In the genomic region with DNA sequence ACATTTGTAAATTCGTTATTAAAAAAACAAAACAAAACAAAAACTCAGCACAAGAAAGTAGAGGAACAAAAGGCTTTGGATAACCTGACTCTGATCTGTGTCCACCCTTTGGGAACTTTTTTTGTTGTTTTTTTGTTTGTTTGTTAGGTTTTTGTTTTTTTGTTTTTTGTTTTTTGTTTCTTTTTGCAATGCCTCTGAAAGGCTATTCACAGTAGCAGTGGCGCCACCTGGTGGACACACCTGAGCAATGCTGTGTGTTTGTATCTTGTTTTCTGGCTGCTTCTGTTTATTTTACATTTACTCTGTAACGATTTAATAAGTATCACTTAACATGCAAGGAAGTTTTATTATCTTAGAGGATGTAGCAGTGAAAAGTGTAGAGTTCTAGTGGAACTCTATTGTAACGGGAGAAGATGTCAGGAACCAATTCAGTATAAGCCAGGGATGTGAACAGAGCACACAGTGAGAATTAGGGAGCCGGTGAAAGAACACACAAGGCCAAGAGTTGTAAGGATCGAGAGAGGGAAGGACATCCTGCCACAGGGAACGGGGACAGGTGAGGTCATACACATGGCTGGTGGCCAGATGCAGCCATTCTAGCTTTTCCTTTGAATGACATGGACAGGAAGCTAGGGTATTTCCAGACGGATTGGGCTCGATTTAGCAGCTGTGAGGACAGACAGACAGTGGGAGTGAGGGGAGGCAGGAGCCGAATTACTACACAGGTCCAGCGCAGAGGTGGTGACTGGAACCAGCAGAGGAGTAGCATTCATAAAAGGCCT, we compare ENCODE assay signal across 8 mouse cellular contexts. TPM values are rescaled to one million over a fixed set of nuclear protein-coding genes. Genes with fewer than 3 reads are reported as not detected.
DNase-seq lines count a peak whose midpoint lies in the region; ATAC-seq and TF ChIP-seq lines count a peak whose summit lies in the region.

No protein-coding gene starts in this region.

- no peak overlapping the region for H3K27ac ChIP-seq in kidney, postnatal 0 days
- H3K27ac ChIP-seq in neural tube, embryonic 14.5 days (ENCODE audit: low read depth, low read length), result no peak overlapping the region

- H3K4me1 ChIP-seq in kidney, postnatal 0 days (replicated peaks; ENCODE audit: insufficient read depth, low read length), result no peaks in the 10 kb centered on the region; the same call in 1 of the 2 replicates
- peaks cover 18% of the 10 kb centered on the region; the same call in 1 of the 2 replicates for H3K4me1 ChIP-seq in neural tube, embryonic 14.5 days (ENCODE audit: control insufficient read depth, insufficient read depth, low read length)

- H3K9ac ChIP-seq in kidney, postnatal 0 days (ENCODE audit: low read depth, low read length), result no peak overlapping the region
- no peak overlapping the region for H3K9ac ChIP-seq in neural tube, embryonic 14.5 days (replicated peaks; ENCODE audit: low read depth, low read length)

- peak; percentile 88 for DNase-seq in B cell, adult 2 months
- peak; percentile 83 for DNase-seq in Muller cell, postnatal 12 days (ENCODE audit: inconsistent ontology term)
- DNase-seq in cerebellum, postnatal 14 days, result peak; percentile 90 to 95
- peak; percentile 77 for DNase-seq in gastrocnemius, postnatal 14 days
- peak; percentile 81 for DNase-seq in kidney, postnatal 0 days (ENCODE audit: low spot score)
- DNase-seq in lung, adult 18-20 months, result peak; percentile 46 to 60
- peak; percentile 69 to 74 for DNase-seq in thymus, postnatal 36 days

- peaks cover 4% of the 10 kb centered on the region; the same call in 1 of the 2 replicates for H3K27me3 ChIP-seq in kidney, postnatal 0 days (ENCODE audit: insufficient read depth, low read length)
- H3K27me3 ChIP-seq in neural tube, embryonic 14.5 days (ENCODE audit: control insufficient read depth, insufficient read depth, low read length), result no peaks in the 10 kb centered on the region

- ATAC-seq in kidney, postnatal 0 days (replicated peaks; ENCODE audit: low FRiP score, low read depth), result no peak
- ATAC-seq in neural tube, embryonic 14.5 days (ENCODE audit: low read depth), result no peak

- no peaks in the 10 kb centered on the region for H3K36me3 ChIP-seq in kidney, postnatal 0 days (ENCODE audit: insufficient read depth, low read length)
- no peaks in the 10 kb centered on the region for H3K36me3 ChIP-seq in neural tube, embryonic 14.5 days (ENCODE audit: control insufficient read depth, insufficient read depth, low read length)

- H3K9me3 ChIP-seq in kidney, postnatal 0 days (replicated peaks; ENCODE audit: low read length), result no peaks in the 10 kb centered on the region
- H3K9me3 ChIP-seq in neural tube, embryonic 14.5 days (ENCODE audit: control insufficient read depth, low read length), result no peaks in the 10 kb centered on the region

- TF ChIP-seq CTCF in kidney, postnatal 0 days (IDR thresholded peaks at IDR 0.05; ENCODE audit: low read depth), result peak; percentile 99

- H3K4me2 ChIP-seq in kidney, postnatal 0 days (ENCODE audit: low read length), result no peak overlapping the region
- H3K4me2 ChIP-seq in neural tube, embryonic 14.5 days (ENCODE audit: low read depth, low read length), result peak overlapping the region; percentile 81

- intact Hi-C loops in gastrocnemius, postnatal 14 days (cut with DNase I; ENCODE audit: low total_unique reads), result loop anchor here (2.0 kb wide), 1 partner anchor 184 kb away; no protein-coding TSS in a partner anchor

- no peak overlapping the region for H3K4me3 ChIP-seq in kidney, postnatal 0 days (replicated peaks; ENCODE audit: low read depth, low read length)
- H3K4me3 ChIP-seq in neural tube, embryonic 14.5 days (ENCODE audit: low read depth, low read length), result 0 out of 2 replicates have a peak overlapping the region, but pooled peaks have one; percentile 4

- whole genome bisulfite sequencing in kidney, postnatal 0 days, result 40% methylated on average over 11 of the region's 11 CpGs
- 59% methylated on average over 11 of the region's 11 CpGs for WGBS in neural tube, embryonic 14.5 days

RNA-seq across cellular contexts. Expression of a gene that starts 2.4 kb away (rescaled TPM):
- 1 to 10 TPM; 3.1 to 4.1 TPM for total RNA-seq in gastrocnemius, postnatal 14 days (2021)
- 4.0 and 5.4 TPM in 2 replicates for polyA plus RNA-seq in kidney, postnatal 0 days (2015; fragmentation: Nextera tagmentation; extraction: Ambion mirVana)
- polyA plus RNA-seq in neural tube, embryonic 14.5 days (2014; fragmentation: Nextera tagmentation; extraction: Ambion mirVana), result 5.8 and 8.3 TPM in 2 replicates

RNA-seq across cellular contexts. Expression of a gene that starts 6.7 kb away (rescaled TPM):
- total RNA-seq in gastrocnemius, postnatal 14 days (2021), result 1 to 10 TPM; 4.1 TPM
- polyA plus RNA-seq in kidney, postnatal 0 days (2015; fragmentation: Nextera tagmentation; extraction: Ambion mirVana), result 10.8 TPM in 2 replicates
- polyA plus RNA-seq in neural tube, embryonic 14.5 days (2014; fragmentation: Nextera tagmentation; extraction: Ambion mirVana), result 38.0 and 41.1 TPM in 2 replicates
